Mouse (Mus musculus) G1E (cell line): Measurements from ENCODE around the gene Mical3.

Experiments used
- CTCF ChIP-seq: IDR thresholded peaks from 2 replicates; pipeline ENCODE4 v1.5.1; 2012; ENCODE audit warnings: low read depth, low read length, inconsistent platforms, mixed read lengths
- TAL1 ChIP-seq: conservative IDR thresholded peaks from 2 replicates; pipeline ENCODE4 v1.6.1; 2012; ENCODE audit warnings: low read depth, low read length, inconsistent platforms, mixed read lengths

GRCm38 (mm10) chr6:121035268-121035667 is 95.5 kb downstream of the Mical3 start:
- TF ChIP-seq CTCF (no peak), TAL1 (no peak)
